Mouse (Mus musculus) C2C12 (cell line): ENCODE measurements at regions not wholly inside any gene's neighbourhood (a gene's known extent, or its start where the extent isn't known, plus 50 kb on each side); places are given as distances from the start of the nearest gene placed in this dataset.

Source experiments
- H3K27me3 ChIP-seq: one replicate; pipeline ENCODE4 v1.6.1; 2011; ENCODE audit not compliant: control insufficient read depth, insufficient read depth, insufficient read length
- H3K36me3 ChIP-seq: one replicate; pipeline ENCODE4 v1.6.1; 2011; ENCODE audit not compliant: control insufficient read depth, insufficient read depth
- H3K4me3 ChIP-seq: one replicate; pipeline ENCODE4 v1.5.1; 2011; ENCODE audit warnings: mild to moderate bottlenecking, control low read depth; ENCODE audit not compliant: poor library complexity, insufficient read depth, severe bottlenecking
- H3K79me2 ChIP-seq: one replicate; pipeline ENCODE4 v1.6.1; 2011; ENCODE audit not compliant: control insufficient read depth, insufficient read depth
- H3K79me3 ChIP-seq: one replicate; pipeline ENCODE4 v1.6.1; 2011; ENCODE audit warnings: low read depth, control low read depth
- H3ac ChIP-seq: one replicate; pipeline ENCODE3; 2011; ENCODE audit warnings: low read depth; ENCODE audit not compliant: control insufficient read depth, insufficient read length
- CEBPB ChIP-seq: IDR thresholded peaks from one replicate; pipeline ENCODE4 v1.6.1; 2011; ENCODE audit warnings: low read depth, mild to moderate bottlenecking, control low read depth, moderate library complexity
- CTCF ChIP-seq: IDR thresholded peaks from one replicate; pipeline ENCODE4 v1.5.1; 2011; ENCODE audit not compliant: control insufficient read depth, insufficient read depth, insufficient read length
- FOSL1 ChIP-seq: IDR thresholded peaks from one replicate; pipeline ENCODE4 v1.8.0; 2011; ENCODE audit warnings: mild to moderate bottlenecking, low read length; ENCODE audit not compliant: poor library complexity, insufficient read depth, severe bottlenecking
- MAX ChIP-seq: IDR thresholded peaks from one replicate; pipeline ENCODE4 v1.6.1; 2011; ENCODE audit warnings: mild to moderate bottlenecking, control low read depth
- MYOD1 ChIP-seq: IDR thresholded peaks from one replicate; pipeline ENCODE4 v1.6.1; 2011; ENCODE audit warnings: low read depth; ENCODE audit not compliant: control insufficient read depth, insufficient read length
- MYOG ChIP-seq: IDR thresholded peaks from one replicate; pipeline ENCODE4 v1.6.1; 2011; ENCODE audit not compliant: control insufficient read depth, insufficient read length; ENCODE audit errors: extremely low read depth
- USF1 ChIP-seq: IDR thresholded peaks from one replicate; pipeline ENCODE4 v1.6.1; 2011; ENCODE audit warnings: low read depth, mild to moderate bottlenecking, control low read depth, moderate library complexity

DNA sequence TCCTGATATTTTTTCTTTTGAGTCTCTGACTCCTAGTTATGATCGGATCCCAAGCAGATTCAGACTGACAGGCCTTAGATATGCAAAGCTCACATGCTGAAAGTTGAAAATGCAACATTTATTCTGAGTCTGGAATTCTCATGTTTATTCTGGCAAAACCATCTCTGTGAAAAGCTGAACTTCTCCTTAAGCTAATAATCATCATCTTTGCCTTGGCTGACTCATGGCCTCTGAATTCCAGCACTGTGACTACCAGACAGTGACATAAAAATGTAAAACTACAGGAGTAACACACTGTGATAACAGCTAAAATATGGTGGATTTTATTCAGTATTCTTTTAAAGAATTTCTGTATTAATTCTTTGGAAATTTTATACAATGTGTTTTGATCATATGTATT is 680.4 kb upstream of the Lrrc4c start:
- no peaks in the 10 kb centered on the region for H3K36me3 ChIP-seq
- H3K79me3 ChIP-seq: no peaks in the 10 kb centered on the region
- TF ChIP-seq FOSL1 (peak; percentile 79), MAX (no peak), CEBPB (no peak), USF1 (no peak), MYOG (no peak)
- H3ac ChIP-seq: no peak overlapping the region
- H3K4me3 ChIP-seq: no peak overlapping the region
- no peaks in the 10 kb centered on the region for H3K79me2 ChIP-seq
- H3K27me3 ChIP-seq: no peaks in the 10 kb centered on the region

DNA sequence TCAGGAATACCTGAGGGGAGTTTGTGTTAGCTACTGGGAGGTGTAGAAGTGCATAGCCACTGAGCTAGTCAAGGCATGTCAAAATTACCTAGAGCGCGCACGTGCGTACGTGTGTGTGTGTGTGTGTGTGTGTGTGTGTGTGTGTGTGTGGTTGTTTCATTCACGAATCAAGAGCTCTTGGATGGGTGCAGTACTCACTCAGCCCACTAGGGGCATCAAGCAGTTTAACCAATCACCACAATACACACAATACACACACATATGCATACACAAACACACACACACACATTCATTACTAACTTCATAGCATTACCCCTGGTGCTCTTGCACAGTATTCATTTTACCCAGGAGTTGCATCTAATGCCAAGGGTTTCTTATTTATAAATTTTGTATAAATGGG is 643.6 kb upstream of the Lrrc4c start:
- H3K79me2 ChIP-seq: no peaks in the 10 kb centered on the region
- no peaks in the 10 kb centered on the region for H3K36me3 ChIP-seq
- no peak overlapping the region for H3K4me3 ChIP-seq
- no peaks in the 10 kb centered on the region for H3K79me3 ChIP-seq
- no peaks in the 10 kb centered on the region for H3K27me3 ChIP-seq
- no peak overlapping the region for H3ac ChIP-seq
- TF ChIP-seq FOSL1: no peak
- TF ChIP-seq CTCF: no peak
- no peak for TF ChIP-seq MAX
- TF ChIP-seq USF1: no peak
- TF ChIP-seq MYOG: no peak
- no peak for TF ChIP-seq MYOD1
- TF ChIP-seq CEBPB: no peak

DNA sequence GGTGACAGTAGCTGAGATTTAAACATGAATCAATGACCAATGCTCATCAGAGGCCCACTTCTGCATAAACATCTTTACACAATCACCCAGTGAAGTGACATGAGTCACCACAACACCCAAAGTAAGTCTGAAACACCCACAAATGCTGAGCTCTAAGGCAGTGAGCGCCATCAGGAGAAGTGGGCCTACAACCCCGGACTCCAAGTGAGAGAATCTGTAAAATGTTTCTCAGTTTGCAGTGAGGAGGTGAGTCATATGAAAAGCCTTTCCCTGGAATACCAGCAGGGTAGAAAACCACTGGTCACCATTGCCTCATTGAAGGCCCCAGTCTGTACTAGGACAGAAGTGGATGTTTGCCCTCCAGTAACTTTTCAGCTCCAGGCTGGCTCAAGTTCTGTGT is 602.6 kb upstream of the Lrrc4c start:
- H3K27me3 ChIP-seq: no peaks in the 10 kb centered on the region
- no peaks in the 10 kb centered on the region for H3K79me2 ChIP-seq
- H3K79me3 ChIP-seq: no peaks in the 10 kb centered on the region
- no peak overlapping the region for H3K4me3 ChIP-seq
- no peak for TF ChIP-seq USF1
- TF ChIP-seq MYOD1: no peak
- no peak for TF ChIP-seq CTCF
- TF ChIP-seq CEBPB: no peak
- no peak for TF ChIP-seq FOSL1
- no peak for TF ChIP-seq MAX
- no peak for TF ChIP-seq MYOG
- no peak overlapping the region for H3ac ChIP-seq
- no peaks in the 10 kb centered on the region for H3K36me3 ChIP-seq
